Mouse (Mus musculus) kidney, adult 11 months (tissue): ENCODE data around the gene Kcnma1.

ENCODE experiments used
- DNase-seq: peaks from one replicate; pipeline ENCODE4 v3.0.0; 2022

The Kcnma1 gene

GRCm38 (mm10) chr14:23422481-23423040, 591.7 kb downstream of the Kcnma1 start:
- DNase-seq: no peak

- DNase-seq: no peak
Measured at GRCm38 (mm10) chr14:23418955-23419354, 595.3 kb downstream of the Kcnma1 start.

- DNase-seq: no peak
Measured at GRCm38 (mm10) chr14:23407051-23407450, 607.2 kb downstream of the Kcnma1 start.

GRCm38 (mm10) chr14:23400777-23401469, 613.4 kb downstream of the Kcnma1 start:
- DNase-seq: peak; percentile 9

GRCm38 (mm10) chr14:23397642-23398041, 616.6 kb downstream of the Kcnma1 start:
- DNase-seq: no peak

GRCm38 (mm10) chr14:23391566-23391965, 622.7 kb downstream of the Kcnma1 start:
- DNase-seq: no peak

- DNase-seq: no peak
Measured at GRCm38 (mm10) chr14:23390768-23391167, 623.5 kb downstream of the Kcnma1 start.

GRCm38 (mm10) chr14:23390161-23390560, 624.1 kb downstream of the Kcnma1 start:
- DNase-seq: no peak

GRCm38 (mm10) chr14:23386786-23387185, 627.5 kb downstream of the Kcnma1 start:
- DNase-seq: no peak

- DNase-seq: no peak
Measured at GRCm38 (mm10) chr14:23385776-23386608, 628.3 kb downstream of the Kcnma1 start.

- no peak for DNase-seq
Measured at GRCm38 (mm10) chr14:23378351-23379087, 635.8 kb downstream of the Kcnma1 start.

GRCm38 (mm10) chr14:23372021-23372420, 642.3 kb downstream of the Kcnma1 start:
- no peak for DNase-seq

- DNase-seq: no peak
Measured at GRCm38 (mm10) chr14:23360491-23360995, 653.7 kb downstream of the Kcnma1 start.

GRCm38 (mm10) chr14:23358776-23359175, 655.5 kb downstream of the Kcnma1 start:
- no peak for DNase-seq

GRCm38 (mm10) chr14:23357529-23358278, 656.6 kb downstream of the Kcnma1 start:
- no peak for DNase-seq

GRCm38 (mm10) chr14:23326786-23327185, 687.5 kb downstream of the Kcnma1 start:
- DNase-seq: no peak

GRCm38 (mm10) chr14:23305288-23305687, 709.0 kb downstream of the Kcnma1 start:
- DNase-seq: no peak

GRCm38 (mm10) chr14:23300443-23300842, 713.8 kb downstream of the Kcnma1 start:
- DNase-seq: no peak

- DNase-seq: no peak
Measured at GRCm38 (mm10) chr14:23290634-23291033, 723.7 kb downstream of the Kcnma1 start.

- DNase-seq: no peak
Measured at GRCm38 (mm10) chr14:23266554-23267309, 747.6 kb downstream of the Kcnma1 start.

GRCm38 (mm10) chr14:23253154-23253553, 761.1 kb downstream of the Kcnma1 start:
- no peak for DNase-seq
